Mouse (Mus musculus) ES-Bruce4 (cell line): ENCODE results near the gene Robo4. TPM values are rescaled to one million over a fixed set of nuclear protein-coding genes. Genes with fewer than 3 reads are reported as not detected.

Experiments
- H3K27ac ChIP-seq: 2 replicates; pipeline ENCODE4 v1.5.1; 2012; ENCODE audit warnings: low read length, inconsistent platforms; ENCODE audit not compliant: insufficient read depth
- H3K27me3 ChIP-seq: 2 replicates; pipeline ENCODE4 v1.6.1; 2012; ENCODE audit warnings: mild to moderate bottlenecking, low read length, inconsistent platforms; ENCODE audit not compliant: control insufficient read depth, poor library complexity, insufficient read depth, severe bottlenecking
- H3K36me3 ChIP-seq: 2 replicates; pipeline ENCODE4 v1.6.1; 2012; ENCODE audit warnings: inconsistent platforms, mild to moderate bottlenecking, low read length, moderate library complexity; ENCODE audit not compliant: control insufficient read depth, poor library complexity, insufficient read depth, severe bottlenecking
- H3K4me1 ChIP-seq: one replicate; pipeline ENCODE4 v1.8.1; 2011; ENCODE audit warnings: low read length; ENCODE audit not compliant: control insufficient read depth, insufficient read depth
- H3K4me3 ChIP-seq: 2 replicates; pipeline ENCODE4 v1.5.1; 2011; ENCODE audit warnings: low read depth, mild to moderate bottlenecking, low read length
- H3K9ac ChIP-seq: 2 replicates; pipeline ENCODE4 v1.6.1; 2012; ENCODE audit warnings: low read depth, mild to moderate bottlenecking, inconsistent platforms; ENCODE audit not compliant: poor library complexity, severe bottlenecking
- H3K9me3 ChIP-seq: replicated peaks from 2 replicates; pipeline ENCODE4 v1.6.1; 2012; ENCODE audit warnings: mild to moderate bottlenecking, low read length, inconsistent platforms; ENCODE audit not compliant: control insufficient read depth, poor library complexity, insufficient read depth, severe bottlenecking
- CTCF ChIP-seq: IDR thresholded peaks from one replicate; pipeline ENCODE4 v1.8.1; 2011; ENCODE audit warnings: low read depth, low read length
- EP300 ChIP-seq: IDR thresholded peaks from 2 replicates; pipeline ENCODE4 v1.6.1; 2011; ENCODE audit warnings: low read depth, low read length; ENCODE audit not compliant: insufficient read depth
- POLR2A ChIP-seq: IDR thresholded peaks from one replicate; pipeline ENCODE4 v1.8.1; 2011; ENCODE audit warnings: low read length; ENCODE audit not compliant: insufficient read depth
- polyA plus RNA-seq: library from polyadenylated mRNA; stranded (reverse); fragments of >200 nt; gene quantifications from 2 replicates; pipeline ENCODE4 v1.2.4, GENCODE M21; 2011; ENCODE audit warnings: low read depth; ENCODE audit not compliant: missing spikeins, insufficient read depth, insufficient read length

Robo4 gene
- polyA plus RNA-seq: 0.64 TPM in 1 of 2 replicates, not detected in the other

GRCm38 (mm10) chr9:37401802-37402201, at the start of gene Robo4:
Gene Robo4 (plus strand): TSS chr9:37401897.
- no peak within 1 kb of the TSS; the same call in 1 of the 2 replicates for H3K4me3 ChIP-seq

GRCm38 (mm10) chr9:37354485-37354884, 47.2 kb upstream of the Robo4 start:
- Histone ChIP-seq H3K4me3 (no peak overlapping the region), H3K4me1 (no peaks in the 10 kb centered on the region), H3K9ac (no peak overlapping the region), H3K27me3 (no peaks in the 10 kb centered on the region), H3K9me3 (no peaks in the 10 kb centered on the region), H3K27ac (no peak overlapping the region), H3K36me3 (no peaks in the 10 kb centered on the region)
- TF ChIP-seq EP300 (no peak), POLR2A (no peak), CTCF (no peak)

More at GRCm38 (mm10) chr9:37401802-37402201, at the start of gene Robo4:
- no peaks in the 10 kb centered on the region for H3K4me1 ChIP-seq
- H3K27me3 ChIP-seq: no peaks in the 10 kb centered on the region
- 0 out of 2 replicates have a peak within 1 kb of the TSS, but pooled peaks have one; percentile 13 for H3K27ac ChIP-seq
- no peaks in the 10 kb centered on the region for H3K36me3 ChIP-seq
- H3K9ac ChIP-seq: no peak within 1 kb of the TSS
- TF ChIP-seq EP300: peak; percentile 61; the same call in 1 of the 2 replicates
- TF ChIP-seq POLR2A: no peak
- no peaks in the 10 kb centered on the region for H3K9me3 ChIP-seq

- Histone ChIP-seq H3K4me1 (no peaks in the 10 kb centered on the region), H3K9ac (no peak overlapping the region), H3K4me3 (no peak overlapping the region), H3K27me3 (no peaks in the 10 kb centered on the region), H3K27ac (no peak overlapping the region), H3K36me3 (no peaks in the 10 kb centered on the region), H3K9me3 (no peaks in the 10 kb centered on the region)
- TF ChIP-seq POLR2A (no peak), EP300 (no peak), CTCF (no peak)
These were observed 42.9 kb upstream of the Robo4 start for GRCm38 (mm10) chr9:37358713-37359330.

GRCm38 (mm10) chr9:37359331-37360220, 42.1 kb upstream of the Robo4 start:
- Histone ChIP-seq H3K9ac (no peak overlapping the region), H3K36me3 (no peaks in the 10 kb centered on the region), H3K27ac (no peak overlapping the region), H3K4me3 (no peak overlapping the region), H3K27me3 (no peaks in the 10 kb centered on the region), H3K4me1 (no peaks in the 10 kb centered on the region), H3K9me3 (no peaks in the 10 kb centered on the region)
- no peak for TF ChIP-seq POLR2A
- no peak for TF ChIP-seq CTCF
- no peak for TF ChIP-seq EP300

GRCm38 (mm10) chr9:37362084-37362483, 39.6 kb upstream of the Robo4 start:
- no peaks in the 10 kb centered on the region for H3K36me3 ChIP-seq
- H3K4me1 ChIP-seq: no peaks in the 10 kb centered on the region
- H3K27ac ChIP-seq: no peak overlapping the region
- H3K9ac ChIP-seq: no peak overlapping the region
- H3K4me3 ChIP-seq: no peak overlapping the region
- TF ChIP-seq POLR2A (no peak), CTCF (no peak), EP300 (no peak)
- no peaks in the 10 kb centered on the region for H3K9me3 ChIP-seq
- no peaks in the 10 kb centered on the region for H3K27me3 ChIP-seq

GRCm38 (mm10) chr9:37362881-37363280, 38.8 kb upstream of the Robo4 start:
- no peaks in the 10 kb centered on the region for H3K9me3 ChIP-seq
- no peak overlapping the region for H3K27ac ChIP-seq
- no peak overlapping the region for H3K9ac ChIP-seq
- no peaks in the 10 kb centered on the region for H3K27me3 ChIP-seq
- no peak overlapping the region for H3K4me3 ChIP-seq
- no peak for TF ChIP-seq POLR2A
- no peaks in the 10 kb centered on the region for H3K4me1 ChIP-seq
- H3K36me3 ChIP-seq: no peaks in the 10 kb centered on the region
